Mouse (Mus musculus): ENCODE data around the gene Rgs6. TPM values are rescaled to one million over a fixed set of nuclear protein-coding genes. Genes with fewer than 3 reads are reported as not detected.

Gene Rgs6
- polyA plus RNA-seq (2015; fragmentation: Nextera tagmentation; extraction: Ambion mirVana): 0.23 and 0.36 TPM in 2 replicates

GRCm38 (mm10) chr12:82588017-82588416 lies at the start of gene Rgs6:
Gene Rgs6 (plus strand): TSS chr12:82588292.
- Histone ChIP-seq H3K4me1 (replicated peaks) (no peaks in the 10 kb centered on the region), H3K9ac (no peak within 1 kb of the TSS), H3K36me3 (no peaks in the 10 kb centered on the region), H3K27me3 (no peaks in the 10 kb centered on the region), H3K9me3 (replicated peaks) (no peaks in the 10 kb centered on the region), H3K4me3 (replicated peaks) (no peak within 1 kb of the TSS), H3K27ac (no peak within 1 kb of the TSS), H3K4me2 (no peak within 1 kb of the TSS)
- WGBS (ENCODE audit: insufficient replicate concordance): 70% methylated on average over 2 of the region's 2 CpGs
- DNase-seq: no peak
- no peak for ATAC-seq (ENCODE audit: low read depth)

GRCm38 (mm10) chr12:82547127-82547526 lies 41.0 kb upstream of the Rgs6 start:
- H3K36me3 ChIP-seq: no peaks in the 10 kb centered on the region
- 71% methylated on average over 4 of the region's 4 CpGs for whole genome bisulfite sequencing (ENCODE audit: insufficient replicate concordance)
- no peaks in the 10 kb centered on the region for H3K27me3 ChIP-seq
- peaks cover 6% of the 10 kb centered on the region for H3K9me3 ChIP-seq (replicated peaks)
- no peak overlapping the region for H3K27ac ChIP-seq
- ATAC-seq (ENCODE audit: low read depth): no peak
- H3K4me2 ChIP-seq: no peak overlapping the region
- H3K4me1 ChIP-seq (replicated peaks): no peaks in the 10 kb centered on the region
- no peak overlapping the region for H3K4me3 ChIP-seq (replicated peaks)
- H3K9ac ChIP-seq: no peak overlapping the region
- DNase-seq: no peak

- Histone ChIP-seq H3K9ac (no peak overlapping the region), H3K27ac (no peak overlapping the region), H3K36me3 (no peaks in the 10 kb centered on the region), H3K9me3 (replicated peaks) (peaks cover 9% of the 10 kb centered on the region), H3K4me3 (replicated peaks) (no peak overlapping the region), H3K27me3 (no peaks in the 10 kb centered on the region), H3K4me2 (no peak overlapping the region), H3K4me1 (replicated peaks) (no peaks in the 10 kb centered on the region)
- no peak for DNase-seq
- WGBS (ENCODE audit: insufficient replicate concordance): 55% methylated on average over 6 of the region's 6 CpGs
- no peak for ATAC-seq (ENCODE audit: low read depth)
These were observed 38.9 kb upstream of the Rgs6 start for GRCm38 (mm10) chr12:82549228-82549627.

GRCm38 (mm10) chr12:82550076-82550475 lies 38.0 kb upstream of the Rgs6 start:
- Histone ChIP-seq H3K27ac (no peak overlapping the region), H3K27me3 (no peaks in the 10 kb centered on the region), H3K4me3 (replicated peaks) (no peak overlapping the region), H3K4me1 (replicated peaks) (no peaks in the 10 kb centered on the region), H3K9ac (no peak overlapping the region), H3K4me2 (no peak overlapping the region), H3K36me3 (no peaks in the 10 kb centered on the region), H3K9me3 (replicated peaks) (peaks cover 9% of the 10 kb centered on the region)
- 72% methylated on average over 7 of the region's 7 CpGs for WGBS (ENCODE audit: insufficient replicate concordance)
- DNase-seq: no peak
- ATAC-seq (ENCODE audit: low read depth): no peak

- Histone ChIP-seq H3K27ac (no peak overlapping the region), H3K4me2 (no peak overlapping the region), H3K4me1 (replicated peaks) (no peaks in the 10 kb centered on the region), H3K9ac (no peak overlapping the region), H3K4me3 (replicated peaks) (no peak overlapping the region), H3K36me3 (no peaks in the 10 kb centered on the region), H3K9me3 (replicated peaks) (peaks cover 9% of the 10 kb centered on the region), H3K27me3 (no peaks in the 10 kb centered on the region)
- ATAC-seq (ENCODE audit: low read depth) (no peak), DNase-seq (no peak)
- WGBS (ENCODE audit: insufficient replicate concordance): 66% methylated on average over 5 of the region's 5 CpGs
These were observed 35.7 kb upstream of the Rgs6 start for GRCm38 (mm10) chr12:82552376-82552775.

GRCm38 (mm10) chr12:82562916-82563315 lies 25.2 kb upstream of the Rgs6 start:
- no peak for DNase-seq
- no peak for ATAC-seq (ENCODE audit: low read depth)
- no peak overlapping the region for H3K9ac ChIP-seq

GRCm38 (mm10) chr12:82568370-82568769 lies 19.7 kb upstream of the Rgs6 start:
- WGBS (ENCODE audit: insufficient replicate concordance): 81% methylated on average over 1 of the region's 1 CpGs
- no peaks in the 10 kb centered on the region for H3K36me3 ChIP-seq
- no peak overlapping the region for H3K27ac ChIP-seq
- no peak for ATAC-seq (ENCODE audit: low read depth)
- H3K27me3 ChIP-seq: no peaks in the 10 kb centered on the region
- no peaks in the 10 kb centered on the region for H3K4me1 ChIP-seq (replicated peaks)
- H3K4me2 ChIP-seq: no peak overlapping the region
- no peak for DNase-seq
- no peak overlapping the region for H3K9ac ChIP-seq
- H3K9me3 ChIP-seq (replicated peaks): no peaks in the 10 kb centered on the region
- no peak overlapping the region for H3K4me3 ChIP-seq (replicated peaks)

More at GRCm38 (mm10) chr12:82562916-82563315, 25.2 kb upstream of the Rgs6 start:
- H3K36me3 ChIP-seq: no peaks in the 10 kb centered on the region
- no peak overlapping the region for H3K27ac ChIP-seq
- no peak overlapping the region for H3K4me2 ChIP-seq
- H3K4me3 ChIP-seq (replicated peaks): no peak overlapping the region
- no peaks in the 10 kb centered on the region for H3K4me1 ChIP-seq (replicated peaks)
- no peaks in the 10 kb centered on the region for H3K27me3 ChIP-seq
- no peaks in the 10 kb centered on the region for H3K9me3 ChIP-seq (replicated peaks)

GRCm38 (mm10) chr12:82572706-82573105 lies 15.4 kb upstream of the Rgs6 start:
- WGBS (ENCODE audit: insufficient replicate concordance): 77% methylated on average over 1 of the region's 1 CpGs

GRCm38 (mm10) chr12:82586592-82586991 lies 1.5 kb upstream of the Rgs6 start:
- ATAC-seq (ENCODE audit: low read depth) (no peak), DNase-seq (no peak)
- H3K4me1 ChIP-seq (replicated peaks): no peaks in the 10 kb centered on the region
- H3K27ac ChIP-seq: no peak overlapping the region
- no peaks in the 10 kb centered on the region for H3K36me3 ChIP-seq
- WGBS (ENCODE audit: insufficient replicate concordance): 46% methylated on average over 7 of the region's 7 CpGs
- no peaks in the 10 kb centered on the region for H3K9me3 ChIP-seq (replicated peaks)
- no peak overlapping the region for H3K9ac ChIP-seq
- H3K4me2 ChIP-seq: no peak overlapping the region
- H3K4me3 ChIP-seq (replicated peaks): no peak overlapping the region
- H3K27me3 ChIP-seq: no peaks in the 10 kb centered on the region

More at GRCm38 (mm10) chr12:82572706-82573105, 15.4 kb upstream of the Rgs6 start:
- DNase-seq: no peak
- no peaks in the 10 kb centered on the region for H3K9me3 ChIP-seq (replicated peaks)
- no peak overlapping the region for H3K9ac ChIP-seq
- H3K27me3 ChIP-seq: no peaks in the 10 kb centered on the region
- H3K36me3 ChIP-seq: no peaks in the 10 kb centered on the region
- ATAC-seq (ENCODE audit: low read depth): no peak
- no peaks in the 10 kb centered on the region for H3K4me1 ChIP-seq (replicated peaks)
- no peak overlapping the region for H3K4me2 ChIP-seq
- H3K27ac ChIP-seq: no peak overlapping the region
- no peak overlapping the region for H3K4me3 ChIP-seq (replicated peaks)

- Histone ChIP-seq H3K36me3 (no peaks in the 10 kb centered on the region), H3K27me3 (no peaks in the 10 kb centered on the region), H3K27ac (no peak overlapping the region), H3K4me3 (replicated peaks) (no peak overlapping the region), H3K4me1 (replicated peaks) (no peaks in the 10 kb centered on the region), H3K9me3 (replicated peaks) (no peaks in the 10 kb centered on the region), H3K4me2 (no peak overlapping the region), H3K9ac (no peak overlapping the region)
- WGBS (ENCODE audit: insufficient replicate concordance): 67% methylated on average over 7 of the region's 7 CpGs
- DNase-seq: no peak
- ATAC-seq (ENCODE audit: low read depth): no peak
These were observed 670 bp upstream of the Rgs6 start for GRCm38 (mm10) chr12:82587348-82587895.

GRCm38 (mm10) chr12:82588846-82589630 lies 946 bp downstream of the Rgs6 start:
- DNase-seq: no peak
- Histone ChIP-seq H3K9ac (no peak overlapping the region), H3K27me3 (no peaks in the 10 kb centered on the region), H3K27ac (no peak overlapping the region), H3K9me3 (replicated peaks) (0 out of 2 replicates have a peak, but pooled peaks cover 3% of the 10 kb centered on the region), H3K4me2 (no peak overlapping the region), H3K36me3 (no peaks in the 10 kb centered on the region), H3K4me1 (replicated peaks) (no peaks in the 10 kb centered on the region), H3K4me3 (replicated peaks) (no peak overlapping the region)
- no peak for ATAC-seq (ENCODE audit: low read depth)
- WGBS (ENCODE audit: insufficient replicate concordance): 47% methylated on average over 18 of the region's 19 CpGs

- no peak overlapping the region for H3K4me2 ChIP-seq
- no peak overlapping the region for H3K27ac ChIP-seq
- no peak overlapping the region for H3K9ac ChIP-seq
- no peaks in the 10 kb centered on the region for H3K9me3 ChIP-seq (replicated peaks)
- no peaks in the 10 kb centered on the region for H3K4me1 ChIP-seq (replicated peaks)
- DNase-seq (no peak), ATAC-seq (ENCODE audit: low read depth) (no peak)
- 79% methylated on average over 2 of the region's 2 CpGs for WGBS (ENCODE audit: insufficient replicate concordance)
- H3K36me3 ChIP-seq: no peaks in the 10 kb centered on the region
- no peak overlapping the region for H3K4me3 ChIP-seq (replicated peaks)
- H3K27me3 ChIP-seq: no peaks in the 10 kb centered on the region
These were observed 10.9 kb downstream of the Rgs6 start for GRCm38 (mm10) chr12:82599011-82599410.
